Mouse (Mus musculus): Measurements from ENCODE around the gene Mypop. TPM values are rescaled to one million over a fixed set of nuclear protein-coding genes. Genes with fewer than 3 reads are reported as not detected.

Mypop gene
- polyA plus RNA-seq, 1 experiment from 2014 or later = 7.4 TPM

Other genes with a start within 250 kb of the Mypop start
- gene Psg19, start 192.7 kb upstream of the Mypop start, polyA plus RNA-seq (2015; fragmentation: Nextera tagmentation; extraction: Ambion mirVana) = not detected in 2 replicates
- not detected in 2 replicates for gene Psg17, start 169.6 kb upstream of the Mypop start, polyA plus RNA-seq (2015; fragmentation: Nextera tagmentation; extraction: Ambion mirVana)
- gene Mill2, start 151.3 kb upstream of the Mypop start, polyA plus RNA-seq (2015; fragmentation: Nextera tagmentation; extraction: Ambion mirVana) = 0.17 and 0.59 TPM in 2 replicates
- gene Pglyrp1, start 119.9 kb upstream of the Mypop start, polyA plus RNA-seq (2015; fragmentation: Nextera tagmentation; extraction: Ambion mirVana) = 12.6 and 12.8 TPM in 2 replicates
- gene Ccdc61, start 80.8 kb upstream of the Mypop start, polyA plus RNA-seq (2015; fragmentation: Nextera tagmentation; extraction: Ambion mirVana) = 19.7 and 23.0 TPM in 2 replicates
- gene Nova2, start 65.4 kb upstream of the Mypop start, polyA plus RNA-seq (2015; fragmentation: Nextera tagmentation; extraction: Ambion mirVana) = 9.7 and 10.7 TPM in 2 replicates
- gene Nanos2, start 3.8 kb upstream of the Mypop start, polyA plus RNA-seq (2015; fragmentation: Nextera tagmentation; extraction: Ambion mirVana) = 0.56 TPM in 2 replicates
- gene Irf2bp1, start 12.8 kb downstream of the Mypop start, polyA plus RNA-seq (2015; fragmentation: Nextera tagmentation; extraction: Ambion mirVana) = 28.4 and 29.9 TPM in 2 replicates
- 0.13 and 0.14 TPM in 2 replicates for gene Foxa3, start 32.3 kb downstream of the Mypop start, polyA plus RNA-seq (2015; fragmentation: Nextera tagmentation; extraction: Ambion mirVana)
- 30.4 and 32.7 TPM in 2 replicates for gene Sympk, start 33.1 kb downstream of the Mypop start, polyA plus RNA-seq (2015; fragmentation: Nextera tagmentation; extraction: Ambion mirVana)
- not detected in 2 replicates for gene Rsph6a, start 63.4 kb downstream of the Mypop start, polyA plus RNA-seq (2015; fragmentation: Nextera tagmentation; extraction: Ambion mirVana)
- 25.1 and 26.0 TPM in 2 replicates for gene Dmwd, start 85.0 kb downstream of the Mypop start, polyA plus RNA-seq (2015; fragmentation: Nextera tagmentation; extraction: Ambion mirVana)
- 10.5 and 10.7 TPM in 2 replicates for gene Dmpk, start 92.6 kb downstream of the Mypop start, polyA plus RNA-seq (2015; fragmentation: Nextera tagmentation; extraction: Ambion mirVana)
- 2.5 and 3.2 TPM in 2 replicates for gene Six5, start 103.3 kb downstream of the Mypop start, polyA plus RNA-seq (2015; fragmentation: Nextera tagmentation; extraction: Ambion mirVana)
- 2.1 and 2.3 TPM in 2 replicates for gene Gm4969, start 127.1 kb downstream of the Mypop start, polyA plus RNA-seq (2015; fragmentation: Nextera tagmentation; extraction: Ambion mirVana)
- 17.7 and 18.1 TPM in 2 replicates for gene Fbxo46, start 128.6 kb downstream of the Mypop start, polyA plus RNA-seq (2015; fragmentation: Nextera tagmentation; extraction: Ambion mirVana)
- gene Qpctl, start 158.0 kb downstream of the Mypop start, polyA plus RNA-seq (2015; fragmentation: Nextera tagmentation; extraction: Ambion mirVana) = 21.7 and 22.2 TPM in 2 replicates
- 108 and 118 TPM in 2 replicates for gene Snrpd2, start 158.5 kb downstream of the Mypop start, polyA plus RNA-seq (2015; fragmentation: Nextera tagmentation; extraction: Ambion mirVana)
- 1.3 and 1.4 TPM in 2 replicates for gene Gipr, start 174.9 kb downstream of the Mypop start, polyA plus RNA-seq (2015; fragmentation: Nextera tagmentation; extraction: Ambion mirVana)
- gene Eml2, start 185.2 kb downstream of the Mypop start, polyA plus RNA-seq (2015; fragmentation: Nextera tagmentation; extraction: Ambion mirVana) = 6.8 and 8.1 TPM in 2 replicates
- gene Gpr4, start 221.3 kb downstream of the Mypop start, polyA plus RNA-seq (2015; fragmentation: Nextera tagmentation; extraction: Ambion mirVana) = 2.0 and 2.6 TPM in 2 replicates
- gene Opa3, start 237.1 kb downstream of the Mypop start, polyA plus RNA-seq (2015; fragmentation: Nextera tagmentation; extraction: Ambion mirVana) = 38.7 and 39.9 TPM in 2 replicates